Mouse (Mus musculus) cerebellum, postnatal 14 days (tissue): ENCODE data around the gene Catsper2.
"Not testable (repeated sequence)": the region's sequence is repeated elsewhere in the genome, so short reads cannot be mapped to it uniquely, and the experiment has no call there.

Experiments
- DNase-seq, 2 experiments: peaks; one replicate each; pipeline ENCODE4 v3.0.0; 2021; ENCODE audit warnings: mixed read lengths in 2 of 2

Gene Catsper2

GRCm38 (mm10) chr2:121425890-121426289 lies 12.3 kb upstream of the Catsper2 start:
- no peak for DNase-seq

GRCm38 (mm10) chr2:121423166-121423565 lies 9.6 kb upstream of the Catsper2 start:
- DNase-seq: no peak

- DNase-seq: no peak
Measured at GRCm38 (mm10) chr2:121418476-121418875, 4.9 kb upstream of the Catsper2 start.

- DNase-seq: no peak
Measured at GRCm38 (mm10) chr2:121416356-121416755, 2.8 kb upstream of the Catsper2 start.

- DNase-seq: no peak
Measured at GRCm38 (mm10) chr2:121415591-121415990, 2.0 kb upstream of the Catsper2 start.

GRCm38 (mm10) chr2:121415103-121415502 lies 1.5 kb upstream of the Catsper2 start:
- no peak for DNase-seq

GRCm38 (mm10) chr2:121414139-121414685 lies 620 bp upstream of the Catsper2 start:
- peak in 1 of 2 experiments; percentile 51 for DNase-seq

- peak in 1 of 2 experiments; percentile 8 for DNase-seq
Measured at GRCm38 (mm10) chr2:121412843-121413386, 677 bp downstream of the Catsper2 start.

GRCm38 (mm10) chr2:121408160-121408559 lies 5.4 kb downstream of the Catsper2 start:
- DNase-seq: peak; percentile 14 to 40

GRCm38 (mm10) chr2:121403296-121403695 lies 10.3 kb downstream of the Catsper2 start:
- no peak for DNase-seq

GRCm38 (mm10) chr2:121396624-121397023 lies 17.0 kb downstream of the Catsper2 start:
- DNase-seq: peak; percentile 93 to 98

GRCm38 (mm10) chr2:121386961-121387575 lies 26.5 kb downstream of the Catsper2 start, which contains the start of gene Strc:
TSS of gene Strc (minus strand) at chr2:121387168.
- DNase-seq: not testable (repeated sequence)

- no peak for DNase-seq
Measured at GRCm38 (mm10) chr2:121374766-121375165, 38.8 kb downstream of the Catsper2 start.

- no peak for DNase-seq
Measured at GRCm38 (mm10) chr2:121372266-121372665, 41.3 kb downstream of the Catsper2 start.

GRCm38 (mm10) chr2:121370921-121371320 lies 42.7 kb downstream of the Catsper2 start:
- no peak for DNase-seq

- peak; percentile 75 to 85 for DNase-seq
Measured at GRCm38 (mm10) chr2:121368831-121369230, 44.8 kb downstream of the Catsper2 start.

GRCm38 (mm10) chr2:121363656-121364055 lies 49.9 kb downstream of the Catsper2 start:
- no peak for DNase-seq

GRCm38 (mm10) chr2:121359461-121359860 lies 54.1 kb downstream of the Catsper2 start:
- DNase-seq: peak; percentile 32 to 33

- peak; percentile 93 to 95 for DNase-seq
Measured at GRCm38 (mm10) chr2:121358381-121358780, 55.2 kb downstream of the Catsper2 start.

- DNase-seq: no peak
Measured at GRCm38 (mm10) chr2:121357961-121358360, 55.6 kb downstream of the Catsper2 start.

GRCm38 (mm10) chr2:121357494-121357893 lies 56.1 kb downstream of the Catsper2 start, which contains the start of gene Ckmt1:
TSS of gene Ckmt1 (plus strand) at chr2:121357714.
- DNase-seq: no peak

- DNase-seq: peak; percentile 99
Measured at GRCm38 (mm10) chr2:121354820-121355592, 58.6 kb downstream of the Catsper2 start, which contains the start of gene Ppip5k1. TSS of gene Ppip5k1 (minus strand) at chr2:121355396.

- DNase-seq: no peak
Measured at GRCm38 (mm10) chr2:121354378-121354777, 59.2 kb downstream of the Catsper2 start.
